Mouse (Mus musculus) left cerebral cortex, adult 8-10 months (tissue): ENCODE results near the gene Exoc4. TPM values are rescaled to one million over a fixed set of nuclear protein-coding genes. Genes with fewer than 3 reads are reported as not detected.

Experiments used
- DNase-seq, 2 experiments: peaks; one replicate each; pipeline ENCODE4 v3.0.0; 2022; ENCODE audit warnings: low spot score in 2 of 2
- total RNA-seq, 4 experiments: library from RNA; stranded (reverse); gene quantifications; 2 replicates each; pipeline ENCODE4 v1.2.4; 2022

Exoc4 gene
- total RNA-seq, 4 experiments from 2014 or later = 76.3 to 80.9 (median 78.7) TPM

DNA sequence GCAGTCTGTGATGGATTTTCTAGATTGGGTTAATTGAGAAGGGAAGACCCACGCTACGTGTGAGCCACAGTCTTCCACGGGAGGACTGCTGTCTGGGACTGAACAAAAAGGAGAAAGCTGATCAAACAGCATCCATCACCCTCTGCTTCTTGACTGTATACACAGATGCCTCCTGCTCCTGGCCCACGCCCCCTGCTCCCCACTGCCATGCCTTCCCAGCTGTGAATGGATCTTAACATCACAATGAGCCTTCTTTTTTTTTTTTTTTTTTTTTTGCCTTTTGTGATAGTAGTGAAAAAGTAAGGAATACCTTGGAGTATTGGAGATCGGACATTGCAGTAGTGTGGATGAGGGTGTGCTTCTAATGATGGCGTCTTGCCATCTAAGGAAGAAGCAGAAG, 745.0 kb downstream of the Exoc4 start:
- no peak for DNase-seq

DNA sequence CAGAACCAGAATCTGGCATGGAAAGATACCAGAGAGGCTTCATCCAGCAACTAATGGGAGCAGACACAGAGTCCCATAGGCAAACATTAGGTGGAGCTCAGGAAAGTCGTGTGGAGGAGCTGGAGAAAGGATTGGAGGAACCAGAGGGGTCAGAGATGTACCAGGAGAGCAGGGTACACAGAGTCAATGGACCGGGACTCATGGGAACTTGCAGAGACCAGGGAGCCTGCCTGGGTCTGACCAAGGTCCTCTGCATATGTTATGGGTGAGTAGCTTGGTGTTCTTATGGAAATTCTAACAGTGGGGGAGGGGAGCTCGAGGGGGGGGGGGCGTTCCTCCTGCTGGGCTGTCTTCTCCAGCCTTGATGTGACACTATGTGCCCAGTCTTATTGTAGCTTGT, 749.7 kb downstream of the Exoc4 start:
- no peak for DNase-seq

- no peak for DNase-seq
These were observed 750.6 kb downstream of the Exoc4 start for GRCm38 (mm10) chr6:33999530-33999929.

GRCm38 (mm10) chr6:34000644-34001043, 751.8 kb downstream of the Exoc4 start:
- no peak for DNase-seq

GRCm38 (mm10) chr6:34003033-34003432, 754.1 kb downstream of the Exoc4 start:
- DNase-seq = no peak

DNA sequence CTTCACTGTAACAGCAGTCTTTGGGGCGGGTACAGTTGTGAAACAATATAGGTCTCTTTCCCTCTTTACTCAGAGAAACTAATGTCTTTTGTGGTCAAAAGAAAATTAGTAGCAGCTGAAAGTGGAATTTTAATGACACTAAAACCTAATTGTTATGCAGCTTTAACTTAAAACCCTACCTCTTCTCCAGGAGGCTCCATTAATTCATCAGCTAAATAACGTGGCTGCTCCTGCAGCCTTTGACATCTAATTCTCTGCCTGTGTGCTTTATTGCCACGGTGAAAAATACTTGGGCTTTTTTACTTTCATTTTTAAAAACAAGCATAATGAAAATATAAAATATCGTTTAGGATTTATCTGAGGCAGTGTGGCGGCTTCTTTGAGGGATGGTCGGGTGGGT, 764.6 kb downstream of the Exoc4 start:
- no peak for DNase-seq

Other genes with a start within 250 kb of the Exoc4 start
- 10 to 100 TPM; 78.6 to 86.8 (median 83.2) TPM for gene Chchd3, start 188.8 kb upstream of the Exoc4 start, total RNA-seq